Mouse (Mus musculus): ENCODE measurements around the gene Asah2.

GRCm38 (mm10) chr19:32152529-32152928 lies 44.5 kb upstream of the Asah2 start:
- TF ChIP-seq CTCF (IDR thresholded peaks at IDR 0.05; ENCODE audit: low read depth) (no peak), EP300 (IDR thresholded peaks at IDR 0.05; ENCODE audit: low read depth) (no peak)

Data from heart, postnatal 0 days (tissue).